Mouse (Mus musculus) liver, postnatal 0 days (tissue): ENCODE measurements around the gene Prnd.

Experiments
- CTCF ChIP-seq: sonication (generic); IDR thresholded peaks from 2 replicates; pipeline ENCODE4 v1.5.1; 2016; ENCODE audit warnings: antibody characterized with exemption, low read depth
- EP300 ChIP-seq: IDR thresholded peaks from 2 replicates; pipeline ENCODE4 v1.6.1; 2016; ENCODE audit warnings: antibody characterized with exemption, low read depth, mild to moderate bottlenecking

- TF ChIP-seq EP300, result no peak
- no peak for TF ChIP-seq CTCF
Measured at GRCm38 (mm10) chr2:131945225-131945624, 5.4 kb upstream of the Prnd start.
